Mouse (Mus musculus): ENCODE results near the gene Pcsk4.
"Not testable (repeated sequence)": the region's sequence is repeated elsewhere in the genome, so short reads cannot be mapped to it uniquely, and the experiment has no call there.

Pcsk4 gene

GRCm38 (mm10) chr10:80347514-80347967 is 18.2 kb upstream of the Pcsk4 start:
- DNase-seq: no peak

DNA sequence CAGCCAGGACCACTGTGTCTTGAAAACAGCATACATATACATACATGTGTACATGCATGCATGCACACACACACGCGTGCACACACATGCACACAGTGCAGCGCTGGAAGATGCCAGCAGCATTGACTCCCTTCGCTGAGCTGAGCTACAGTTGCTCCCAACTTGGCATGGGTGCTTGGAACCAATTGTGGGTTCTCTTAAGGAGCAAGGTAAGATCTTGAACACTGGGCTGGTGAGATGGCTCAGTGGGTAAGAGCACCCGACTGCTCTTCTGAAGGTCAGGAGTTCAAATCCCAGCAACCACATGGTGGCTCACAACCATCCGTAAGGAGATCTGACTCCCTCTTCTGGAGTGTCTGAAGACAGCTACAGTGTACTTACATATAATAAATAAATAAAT is 16.6 kb upstream of the Pcsk4 start:
- not testable (repeated sequence) for DNase-seq

DNA sequence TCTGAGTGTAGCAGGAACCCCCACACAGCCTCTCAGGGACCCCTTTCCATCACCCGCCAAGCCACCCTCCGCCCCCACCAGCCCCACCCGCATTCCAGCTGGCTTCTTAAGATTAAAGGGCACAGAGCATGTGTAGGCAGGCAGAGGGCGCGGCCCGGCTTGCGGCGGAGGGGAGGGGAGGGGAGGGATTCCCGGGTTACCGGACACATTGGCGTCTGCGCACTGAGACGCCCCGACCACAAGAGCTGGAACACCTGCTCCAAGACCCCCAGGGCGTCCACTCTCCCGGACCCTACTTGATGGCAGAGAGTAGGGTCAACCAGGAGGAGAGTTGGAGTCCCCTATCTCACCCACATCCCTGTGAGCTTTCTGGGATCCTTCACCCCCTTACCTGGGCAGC is 15.8 kb upstream of the Pcsk4 start:
- DNase-seq: no peak

- DNase-seq: no peak
Observed at GRCm38 (mm10) chr10:80344131-80344661, 14.9 kb upstream of the Pcsk4 start.

- DNase-seq: no peak
Observed at GRCm38 (mm10) chr10:80343425-80343895, 14.2 kb upstream of the Pcsk4 start.

DNA sequence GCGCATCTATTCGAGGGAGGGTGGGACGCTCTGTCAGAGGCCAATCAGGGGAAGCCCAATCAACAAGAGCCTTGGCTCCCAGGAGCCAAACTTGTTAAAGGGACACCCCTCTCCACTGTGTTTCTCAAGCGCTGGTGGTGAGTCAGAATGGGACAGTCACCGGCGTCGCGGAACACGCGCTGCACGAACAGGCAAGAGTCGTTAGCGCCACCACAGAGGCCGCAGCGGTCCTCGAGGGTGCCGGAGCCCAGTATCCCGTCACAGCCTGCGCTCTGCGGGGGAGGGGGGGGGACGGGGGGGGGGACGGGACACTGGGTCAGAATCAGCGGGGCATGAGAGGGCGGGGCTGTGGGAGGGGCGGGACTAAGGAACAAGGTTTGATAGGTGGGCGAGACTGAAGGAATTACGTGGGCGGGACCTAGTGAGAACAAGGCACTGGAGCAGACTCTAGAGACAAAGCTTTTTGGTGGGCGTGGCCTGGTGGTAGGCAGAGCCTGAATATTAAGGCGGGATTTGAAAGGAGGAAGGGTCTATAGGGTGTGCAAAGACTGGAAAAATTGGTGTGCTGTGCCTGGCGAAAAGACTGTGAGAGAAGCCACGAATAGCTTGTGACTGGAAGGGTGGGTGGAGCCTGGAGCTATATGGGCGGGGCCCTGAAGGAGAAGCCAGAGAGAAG is 13.6 kb upstream of the Pcsk4 start:
- DNase-seq: no peak

DNA sequence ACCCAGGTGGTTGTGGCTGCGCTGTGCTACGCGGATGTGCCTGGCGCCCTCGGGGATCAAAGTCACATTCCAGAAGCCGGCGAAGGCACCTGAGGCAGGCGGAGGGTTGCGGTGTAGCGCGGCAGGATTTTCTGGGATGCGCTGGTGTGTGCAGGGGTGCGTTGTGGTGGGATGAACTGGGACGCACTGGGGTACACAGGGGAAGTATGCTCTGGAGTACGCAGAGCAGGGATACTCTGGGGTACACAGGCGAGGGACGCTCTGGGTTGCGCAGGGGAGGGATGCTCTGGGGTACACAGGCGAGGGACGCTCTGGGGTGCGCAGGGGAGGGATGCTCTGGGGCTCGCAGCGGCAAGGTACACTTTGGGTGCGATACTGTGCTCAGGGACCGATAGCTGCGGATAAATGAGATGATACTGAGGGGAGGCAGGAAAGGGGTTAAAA is 13.0 kb upstream of the Pcsk4 start:
- DNase-seq: no peak

DNA sequence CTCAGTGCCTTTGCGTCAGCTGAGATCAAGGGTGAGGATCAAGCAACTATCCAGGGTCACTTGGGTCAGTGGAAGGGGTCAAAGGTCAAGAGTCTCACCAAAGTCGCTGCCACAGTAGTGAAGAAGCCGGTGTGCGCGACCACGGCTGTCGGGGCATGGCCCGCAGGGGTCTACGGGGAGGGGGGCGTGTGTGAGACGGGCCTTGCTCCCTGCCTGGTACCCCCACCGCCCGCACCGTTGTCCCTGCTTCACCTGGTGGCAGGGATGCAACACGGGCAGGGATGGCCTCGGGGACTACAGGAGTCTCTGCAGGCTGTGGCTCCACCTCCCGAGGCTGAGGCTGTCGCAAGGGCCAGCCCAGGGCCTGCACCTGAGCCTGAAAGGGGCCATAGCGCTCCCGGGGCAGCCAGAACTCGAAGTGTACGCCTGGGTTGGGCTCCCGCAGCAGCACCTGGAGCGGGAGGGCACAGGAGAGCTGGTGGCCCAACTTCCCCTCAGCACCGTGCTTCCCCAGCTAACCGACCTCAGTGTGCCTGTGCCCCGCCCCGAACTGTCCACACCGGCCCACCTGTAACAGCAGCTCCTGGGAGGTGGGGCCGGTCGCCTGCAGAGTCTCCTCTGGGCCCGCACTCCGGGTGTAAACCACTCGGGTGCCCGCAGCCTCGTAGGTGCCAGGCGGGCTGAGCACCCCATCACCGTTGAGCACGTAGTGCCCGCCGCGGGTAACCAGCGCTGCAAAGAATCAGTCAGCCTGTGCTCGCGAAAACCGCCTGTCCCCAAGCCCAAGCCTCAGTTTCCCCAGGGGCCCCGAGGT is 12.4 kb upstream of the Pcsk4 start:
- no peak for DNase-seq

GRCm38 (mm10) chr10:80341026-80341425 is 11.7 kb upstream of the Pcsk4 start:
- DNase-seq: no peak

DNA sequence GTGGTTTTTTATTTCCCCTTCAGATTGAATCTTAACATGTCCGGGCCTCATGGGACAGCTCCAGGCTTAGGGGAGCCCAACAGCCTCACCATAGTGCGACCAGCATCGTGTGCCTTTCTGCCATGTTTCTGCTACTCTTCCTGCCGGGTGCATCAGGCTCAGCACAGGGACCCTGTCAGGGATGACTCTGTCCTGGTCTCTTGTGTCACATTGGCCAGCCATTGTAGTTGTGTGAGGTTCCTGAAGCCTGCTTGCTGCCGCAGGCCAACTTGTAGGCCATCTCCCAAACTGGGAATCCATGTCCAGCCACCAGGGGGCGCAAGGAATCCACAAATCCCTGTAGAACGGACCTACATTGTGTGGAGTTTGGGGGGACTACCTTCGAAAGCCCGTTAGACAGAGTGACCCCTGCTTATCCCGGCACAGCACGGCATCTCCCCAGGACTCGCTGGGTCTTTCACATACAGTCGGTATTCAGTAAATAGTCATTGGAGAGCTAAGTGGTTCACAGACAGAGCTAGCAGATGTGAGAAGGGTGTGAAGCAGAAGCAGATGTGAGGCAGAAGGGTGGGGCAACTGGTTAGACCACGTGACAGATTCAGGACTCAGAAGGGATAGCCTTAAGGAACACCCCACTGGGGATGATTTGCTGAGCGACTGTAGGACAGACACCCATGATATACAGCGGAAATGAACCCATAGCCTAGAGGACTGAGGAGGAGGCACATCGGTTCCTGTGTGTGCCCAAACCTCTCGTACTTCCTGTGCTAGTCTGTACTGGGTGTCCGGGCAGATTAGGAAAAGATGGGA is 10.8 kb upstream of the Pcsk4 start:
- peak; percentile 77 for DNase-seq

DNA sequence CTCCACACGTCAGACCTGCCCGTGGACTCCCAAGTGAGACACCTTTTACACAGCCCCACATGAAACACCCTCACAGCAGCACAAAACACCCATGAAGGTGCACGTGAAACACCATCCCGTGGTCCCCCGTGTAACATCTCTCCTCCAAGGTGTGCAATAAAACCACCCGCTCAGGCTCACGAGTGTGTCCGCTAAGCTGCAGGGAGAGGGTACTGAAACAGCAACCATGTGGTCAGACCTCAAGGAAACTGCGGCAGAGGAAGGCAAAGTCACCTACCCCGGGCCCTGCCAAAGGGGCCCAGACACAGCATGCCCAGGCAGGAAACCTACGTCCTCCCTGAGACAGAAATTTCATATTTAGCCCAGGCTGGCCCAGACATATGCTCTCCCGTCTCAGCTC is 7.0 kb upstream of the Pcsk4 start:
- DNase-seq: no peak

DNA sequence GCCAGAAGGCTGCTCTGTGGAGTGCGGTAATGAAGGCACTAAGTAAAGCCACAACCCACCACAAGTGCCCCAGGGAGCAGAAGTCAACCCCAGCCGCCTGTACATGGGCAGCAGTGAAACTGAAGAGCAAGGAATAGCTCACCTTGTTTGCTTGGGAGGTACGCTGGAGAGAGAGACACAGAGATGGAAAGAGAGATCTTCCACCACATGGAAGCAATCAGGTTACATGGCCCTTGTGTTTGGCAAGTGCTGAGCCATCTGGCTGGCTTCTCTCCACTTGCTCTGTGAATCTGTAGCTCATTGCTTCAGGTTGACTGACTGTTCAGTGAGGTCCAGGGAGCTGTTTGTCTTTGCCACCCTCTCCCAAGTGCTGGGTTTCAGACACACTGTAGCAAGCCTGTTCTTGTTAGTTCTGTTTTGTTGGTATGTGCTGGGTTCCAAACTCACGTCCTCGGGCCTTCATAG is 3.3 kb upstream of the Pcsk4 start:
- DNase-seq: no peak

- no peak for DNase-seq
Observed at GRCm38 (mm10) chr10:80331636-80332524, 2.6 kb upstream of the Pcsk4 start.

GRCm38 (mm10) chr10:80330888-80331287 is 1.6 kb upstream of the Pcsk4 start:
- no peak for DNase-seq

DNA sequence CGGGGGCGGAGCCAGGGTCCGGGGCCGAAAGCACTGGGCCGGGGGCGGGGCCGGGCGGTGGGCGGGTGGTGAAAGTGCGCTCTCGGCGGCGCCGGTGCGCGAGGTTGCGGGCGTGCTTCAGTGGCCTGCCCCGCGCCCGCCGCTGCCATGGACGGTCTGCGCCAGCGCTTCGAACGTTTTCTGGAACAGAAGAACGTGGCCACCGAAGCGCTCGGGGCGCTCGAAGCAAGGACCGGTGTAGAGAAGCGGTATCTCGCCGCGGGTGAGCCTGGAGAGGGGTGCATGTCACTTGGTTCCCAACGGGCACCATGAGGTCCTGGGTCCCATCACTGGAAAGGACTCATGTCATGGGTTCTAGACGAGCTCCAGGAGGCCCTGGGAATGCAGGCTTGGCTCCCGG is 786 bp upstream of the Pcsk4 start:
- no peak for DNase-seq

GRCm38 (mm10) chr10:80325045-80325444 is 4.3 kb downstream of the Pcsk4 start:
- DNase-seq: no peak

DNA sequence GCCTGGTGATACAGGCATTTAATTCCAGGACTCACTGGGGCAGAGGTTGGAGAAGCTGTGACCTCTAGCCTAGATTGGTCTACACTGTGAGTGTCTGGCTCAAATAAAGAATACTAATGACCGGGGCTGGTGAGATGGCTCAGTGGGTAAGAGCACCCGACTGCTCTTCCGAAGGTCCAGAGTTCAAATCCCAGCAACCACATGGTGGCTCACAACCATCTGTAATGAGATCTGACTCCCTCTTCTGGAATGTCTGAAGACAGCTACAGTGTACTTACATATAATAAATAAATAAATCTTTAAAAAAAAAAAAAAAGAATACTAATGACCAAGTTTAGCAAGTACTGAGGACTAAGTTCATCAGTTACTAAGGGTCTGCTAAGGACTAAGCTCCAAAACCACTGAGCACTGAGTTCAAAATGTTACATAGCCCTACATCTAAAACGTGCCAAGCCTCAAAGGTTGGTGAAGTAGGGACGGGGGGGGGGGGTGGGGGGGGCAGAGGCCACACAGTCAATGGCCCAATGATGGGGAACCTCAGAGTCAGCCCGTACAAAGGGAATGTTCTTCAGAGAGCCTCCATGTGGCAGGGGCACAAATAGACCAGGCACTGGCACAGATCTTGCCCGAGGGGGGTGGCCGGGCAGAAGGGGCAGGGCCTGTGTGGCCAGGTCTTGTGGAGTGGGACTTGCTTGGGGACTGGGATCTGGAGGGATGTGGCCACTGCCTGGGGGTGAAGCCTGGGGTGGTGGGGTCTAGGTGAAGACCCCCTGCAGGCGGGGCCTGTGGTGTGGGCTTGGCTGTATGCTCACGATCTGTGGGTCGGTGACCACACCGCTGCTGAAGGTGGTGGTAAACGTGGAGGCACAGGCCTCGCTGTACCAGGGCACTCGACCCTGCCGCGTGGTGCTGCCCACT is 4.9 kb downstream of the Pcsk4 start:
- DNase-seq: no peak

GRCm38 (mm10) chr10:80323261-80324119 is 5.8 kb downstream of the Pcsk4 start:
- no peak for DNase-seq

GRCm38 (mm10) chr10:80322811-80323211 is 6.5 kb downstream of the Pcsk4 start:
- no peak for DNase-seq
